Mouse (Mus musculus) small intestine, adult 10 weeks (tissue): Measurements from ENCODE around the gene Slc39a10. TPM values are rescaled to one million over a fixed set of nuclear protein-coding genes. Genes with fewer than 3 reads are reported as not detected.

Source experiments
- polyA plus RNA-seq: library from polyadenylated mRNA; stranded (reverse); fragments of 350-450 nt; fragmentation: Illumina TruSeq; extraction: RNeasy Lipid Tissue Mini Kit (QIAGEN cat#74804); gene quantifications from one replicate; pipeline ENCODE4 v1.2.3, GENCODE M21; 2014; ENCODE audit warnings: low replicate concordance

Gene Slc39a10
- 8.2 TPM for polyA plus RNA-seq

GRCm38 (mm10) chr1:46892752-46893151 is at the start of gene Slc39a10:
Gene Slc39a10 (minus strand): TSS chr1:46892852.

